Mouse (Mus musculus) ES-E14 (cell line): ENCODE data around the gene Gpa33.

Source experiments
- CHD2 ChIP-seq: IDR thresholded peaks from 2 replicates; pipeline ENCODE4 v1.6.1; 2014; ENCODE audit warnings: mild to moderate bottlenecking, low read depth, low read length, inconsistent platforms
- HCFC1 ChIP-seq: IDR thresholded peaks from 2 replicates; pipeline ENCODE4 v1.6.1; 2012; ENCODE audit warnings: low read length, inconsistent platforms, borderline replicate concordance; ENCODE audit not compliant: insufficient read depth
- MAFK ChIP-seq: IDR thresholded peaks from 2 replicates; pipeline ENCODE4 v1.6.1; 2014; ENCODE audit warnings: mild to moderate bottlenecking, low read depth, low read length, inconsistent platforms; ENCODE audit not compliant: insufficient read depth
- ZC3H11A ChIP-seq: IDR thresholded peaks from 2 replicates; pipeline ENCODE4 v1.6.1; 2012; ENCODE audit warnings: low read depth, mild to moderate bottlenecking, inconsistent platforms, low read length, borderline replicate concordance
- ZNF384 ChIP-seq: IDR thresholded peaks from 2 replicates; pipeline ENCODE4 v1.6.1; 2012; ENCODE audit warnings: low read depth, low read length, inconsistent platforms

DNA sequence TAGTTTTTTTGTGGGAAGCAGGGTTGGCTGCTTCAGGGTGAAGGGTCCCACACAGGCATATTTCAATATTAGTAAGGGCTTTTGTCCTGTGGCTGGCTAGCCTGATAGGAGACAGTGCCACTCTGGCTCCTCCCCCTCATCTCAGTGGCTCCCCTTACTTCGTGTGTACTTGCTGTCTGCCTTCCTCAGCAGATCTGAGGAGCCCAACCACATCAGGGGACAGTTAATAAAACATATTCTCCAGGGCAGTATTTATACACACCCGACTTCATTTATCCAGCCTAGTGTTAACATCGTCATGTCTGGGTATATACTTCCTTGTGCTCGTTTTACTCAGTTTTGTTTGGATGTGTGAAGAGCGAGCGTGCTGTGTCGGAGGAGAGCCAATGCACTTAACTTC is 7.9 kb upstream of the Gpa33 start:
- TF ChIP-seq MAFK (no peak), ZC3H11A (no peak), HCFC1 (no peak), CHD2 (no peak), ZNF384 (no peak)
